Mouse (Mus musculus) heart, embryonic 10.5 days (tissue): Measurements from ENCODE around the gene Nanog. TPM values are rescaled to one million over a fixed set of nuclear protein-coding genes. Genes with fewer than 3 reads are reported as not detected.
"Not testable (repeated sequence)": the region's sequence is repeated elsewhere in the genome, so short reads cannot be mapped to it uniquely, and the experiment has no call there.

Experiments used
- DNase-seq: peaks from one replicate; pipeline ENCODE4 v3.0.0-alpha.2; 2017; ENCODE audit warnings: low spot score
- H3K27ac ChIP-seq: fragments of 300-500 bp; sonication (generic); 2 replicates; pipeline ENCODE4 v1.5.1; 2016; ENCODE audit warnings: mild to moderate bottlenecking
- H3K27me3 ChIP-seq: fragments of 300-500 bp; sonication (generic); 2 replicates; pipeline ENCODE4 v1.6.1; 2016; ENCODE audit warnings: mild to moderate bottlenecking; ENCODE audit not compliant: poor library complexity, insufficient read depth, severe bottlenecking
- H3K36me3 ChIP-seq: fragments of 300-500 bp; sonication (generic); 2 replicates; pipeline ENCODE4 v1.6.1; 2016; ENCODE audit warnings: mild to moderate bottlenecking, moderate library complexity
- H3K4me1 ChIP-seq: fragments of 300-500 bp; sonication (generic); 2 replicates; pipeline ENCODE4 v1.6.1; 2016; ENCODE audit warnings: mild to moderate bottlenecking
- H3K4me3 ChIP-seq: fragments of 300-500 bp; sonication (generic); 2 replicates; pipeline ENCODE4 v1.5.1; 2016; ENCODE audit warnings: mild to moderate bottlenecking, moderate library complexity
- H3K9me3 ChIP-seq: fragments of 300-500 bp; sonication (generic); 2 replicates; pipeline ENCODE4 v1.6.1; 2016; ENCODE audit warnings: mild to moderate bottlenecking, moderate library complexity
- WGBS: fragments of 180-500 bp; shearing (Covaris S2); methylation state at CpG from one replicate; pipeline ENCODE4 v1.1.7; 2016; 5-methylcytosine and 5-hydroxymethylcytosine counted together
- polyA plus RNA-seq: library from polyadenylated mRNA; unstranded; fragments of >200 nt; fragmentation: Nextera tagmentation; extraction: Ambion mirVana; gene quantifications from 2 replicates; pipeline ENCODE4 v1.2.1, GENCODE M21; 2016

Nanog gene
- polyA plus RNA-seq, 1 experiment from 2014 or later, result 0.20 TPM

GRCm38 (mm10) chr6:122708826-122709225 is 1.5 kb downstream of the Nanog start:
- DNase-seq, result no peak
- 63% methylated on average over 4 of the region's 4 CpGs for WGBS
- Histone ChIP-seq H3K36me3 (no peaks in the 10 kb centered on the region), H3K4me1 (no peaks in the 10 kb centered on the region), H3K4me3 (no peak overlapping the region), H3K9me3 (no peaks in the 10 kb centered on the region), H3K27ac (no peak overlapping the region), H3K27me3 (peaks cover 33% of the 10 kb centered on the region)

GRCm38 (mm10) chr6:122711455-122711854 is 4.2 kb downstream of the Nanog start:
- DNase-seq, result no peak
- 86% methylated on average over 2 of the region's 2 CpGs for WGBS
- Histone ChIP-seq H3K4me3 (no peak overlapping the region), H3K27ac (no peak overlapping the region), H3K27me3 (peaks cover 24% of the 10 kb centered on the region), H3K9me3 (no peaks in the 10 kb centered on the region), H3K4me1 (peaks cover 19% of the 10 kb centered on the region), H3K36me3 (no peaks in the 10 kb centered on the region)

GRCm38 (mm10) chr6:122713116-122713515 is 5.8 kb downstream of the Nanog start:
- H3K27me3 ChIP-seq, H3K9me3 ChIP-seq, H3K27ac ChIP-seq, H3K36me3 ChIP-seq, H3K4me3 ChIP-seq: not testable (repeated sequence)
- H3K4me1 ChIP-seq, result peaks cover 19% of the 10 kb centered on the region
- DNase-seq, result peak; percentile 63
- 91% methylated on average over 7 of the region's 7 CpGs for WGBS

GRCm38 (mm10) chr6:122714707-122715365 is 7.5 kb downstream of the Nanog start:
- Histone ChIP-seq H3K4me3 (no peak overlapping the region), H3K4me1 (peaks cover 19% of the 10 kb centered on the region), H3K27ac (no peak overlapping the region), H3K27me3 (no peaks in the 10 kb centered on the region), H3K36me3 (no peaks in the 10 kb centered on the region), H3K9me3 (no peaks in the 10 kb centered on the region)
- peak; percentile 60 for DNase-seq
- 47% methylated on average over 7 of the region's 7 CpGs for WGBS

- Histone ChIP-seq H3K27me3 (no peaks in the 10 kb centered on the region), H3K4me1 (peaks cover 19% of the 10 kb centered on the region), H3K4me3 (peak overlapping the region; percentile 19; the same call in 1 of the 2 replicates), H3K36me3 (no peaks in the 10 kb centered on the region), H3K9me3 (no peaks in the 10 kb centered on the region), H3K27ac (peak overlapping the region; percentile 42; the same call in 1 of the 2 replicates)
- DNase-seq, result peak; percentile 62
- 6% methylated on average over 4 of the region's 4 CpGs for WGBS
Observed at GRCm38 (mm10) chr6:122715886-122716285, 8.6 kb downstream of the Nanog start.

- H3K27ac ChIP-seq, H3K27me3 ChIP-seq, H3K4me3 ChIP-seq, H3K36me3 ChIP-seq, H3K9me3 ChIP-seq: not testable (repeated sequence)
- peaks cover 19% of the 10 kb centered on the region for H3K4me1 ChIP-seq
- WGBS, result 81% methylated on average over 1 of the region's 1 CpGs
- peak; percentile 63 for DNase-seq
Observed at GRCm38 (mm10) chr6:122718224-122718623, 10.9 kb downstream of the Nanog start.

GRCm38 (mm10) chr6:122719942-122720341 is 12.7 kb downstream of the Nanog start:
- H3K9me3 ChIP-seq, result no peaks in the 10 kb centered on the region
- peak; percentile 79 for DNase-seq
- no peaks in the 10 kb centered on the region for H3K27me3 ChIP-seq
- no peak overlapping the region for H3K27ac ChIP-seq
- no peak overlapping the region for H3K4me3 ChIP-seq
- H3K36me3 ChIP-seq, result no peaks in the 10 kb centered on the region
- peaks cover 14% of the 10 kb centered on the region for H3K4me1 ChIP-seq
- WGBS, result 29% methylated on average over 2 of the region's 2 CpGs

GRCm38 (mm10) chr6:122739952-122740351 is 32.7 kb downstream of the Nanog start:
- H3K9me3 ChIP-seq, result no peaks in the 10 kb centered on the region
- H3K4me3 ChIP-seq, result peak overlapping the region; percentile 22
- 14% methylated on average over 8 of the region's 8 CpGs for WGBS
- no peak overlapping the region for H3K27ac ChIP-seq
- DNase-seq, result peak; percentile 87
- peaks cover 18% of the 10 kb centered on the region for H3K27me3 ChIP-seq
- H3K36me3 ChIP-seq, result peaks cover 13% of the 10 kb centered on the region
- H3K4me1 ChIP-seq, result peaks cover 21% of the 10 kb centered on the region

GRCm38 (mm10) chr6:122741460-122742227 is 34.4 kb downstream of the Nanog start:
- peak overlapping the region; percentile 65 for H3K4me3 ChIP-seq
- no peak for DNase-seq
- no peaks in the 10 kb centered on the region for H3K9me3 ChIP-seq
- peaks cover 19% of the 10 kb centered on the region for H3K27me3 ChIP-seq
- WGBS, result 2% methylated on average over 25 of the region's 25 CpGs
- peak overlapping the region; percentile 78 for H3K27ac ChIP-seq
- peaks cover 23% of the 10 kb centered on the region for H3K4me1 ChIP-seq
- H3K36me3 ChIP-seq, result peaks cover 8% of the 10 kb centered on the region

GRCm38 (mm10) chr6:122742228-122742899 is 35.1 kb downstream of the Nanog start:
- H3K27ac ChIP-seq, result peak overlapping the region; percentile 78
- no peaks in the 10 kb centered on the region for H3K9me3 ChIP-seq
- H3K4me3 ChIP-seq, result peak overlapping the region; percentile 65
- WGBS, result under 1% methylated on average over 23 of the region's 23 CpGs
- H3K4me1 ChIP-seq, result peaks cover 23% of the 10 kb centered on the region
- 0 out of 2 replicates have a peak, but pooled peaks cover 2% of the 10 kb centered on the region for H3K36me3 ChIP-seq
- DNase-seq, result no peak
- H3K27me3 ChIP-seq, result peaks cover 19% of the 10 kb centered on the region

- no peaks in the 10 kb centered on the region for H3K36me3 ChIP-seq
- H3K27ac ChIP-seq, result peak overlapping the region; percentile 36; the same call in 1 of the 2 replicates
- no peak for DNase-seq
- H3K4me3 ChIP-seq, result 0 out of 2 replicates have a peak overlapping the region, but pooled peaks have one; percentile 6
- 21% methylated on average over 11 of the region's 11 CpGs for WGBS
- H3K27me3 ChIP-seq, result peaks cover 19% of the 10 kb centered on the region
- peaks cover 23% of the 10 kb centered on the region for H3K4me1 ChIP-seq
- no peaks in the 10 kb centered on the region for H3K9me3 ChIP-seq
Observed at GRCm38 (mm10) chr6:122743353-122743752, 36.1 kb downstream of the Nanog start.

- H3K4me1 ChIP-seq, result peaks cover 23% of the 10 kb centered on the region
- H3K27ac ChIP-seq, result peak overlapping the region; percentile 16; the same call in 1 of the 2 replicates
- no peaks in the 10 kb centered on the region for H3K36me3 ChIP-seq
- no peak overlapping the region for H3K4me3 ChIP-seq
- DNase-seq, result no peak
- 26% methylated on average over 10 of the region's 10 CpGs for WGBS
- H3K27me3 ChIP-seq, result peaks cover 19% of the 10 kb centered on the region
- H3K9me3 ChIP-seq, result no peaks in the 10 kb centered on the region
Observed at GRCm38 (mm10) chr6:122744505-122745249, 37.4 kb downstream of the Nanog start.
